ENCODE assay signal across 26 mouse cellular contexts in genomic region chr4:89651312-89651686, GRCm38 (mm10). TPM values are rescaled to one million over a fixed set of nuclear protein-coding genes. Genes with fewer than 3 reads are reported as not detected.
DNase-seq lines count a peak whose midpoint lies in the region; ATAC-seq and TF ChIP-seq lines count a peak whose summit lies in the region.
"Had no signal": no experiment of that assay in that cellular context is flagged by ENCODE, and none has a peak within 500 bp of the region (broad histone marks: within the 10 kb centered on the region; RNA-seq: fewer than 3 reads in every experiment).

No protein-coding gene starts in this region.

- H3K4me3 ChIP-seq in hindbrain, embryonic 14.5 days (replicated peaks; ENCODE audit: low read length): no peak overlapping the region
- H3K4me3 ChIP-seq in hindbrain, embryonic 10.5 days: no peak overlapping the region
- no peak overlapping the region for H3K4me3 ChIP-seq in forebrain, embryonic 11.5 days (ENCODE audit: low read depth, low read length)
- H3K4me3 ChIP-seq in forebrain, postnatal 0 days (ENCODE audit: low read depth, low read length): 0 out of 2 replicates have a peak overlapping the region, but pooled peaks have one; percentile 14
- H3K4me3 ChIP-seq in midbrain, embryonic 16.5 days (ENCODE audit: low read depth, low read length): no peak overlapping the region
- H3K4me3 ChIP-seq: heart, embryonic 13.5 days; intestine, embryonic 15.5 days; limb, embryonic 12.5 days; liver, embryonic 12.5 days had no signal

- peak overlapping the region; percentile 29; the same call in 1 of the 2 replicates for H3K4me2 ChIP-seq in hindbrain, embryonic 14.5 days (replicated peaks)
- H3K4me2 ChIP-seq in forebrain, embryonic 11.5 days (ENCODE audit: low read depth, low read length, severe bottlenecking): peak overlapping the region; percentile 18; the same call in 1 of the 2 replicates
- H3K4me2 ChIP-seq in forebrain, postnatal 0 days (ENCODE audit: low read depth): peak overlapping the region; percentile 30
- H3K4me2 ChIP-seq in midbrain, embryonic 16.5 days (ENCODE audit: low read length): peak overlapping the region; percentile 39
- H3K4me2 ChIP-seq: heart, embryonic 13.5 days; intestine, embryonic 15.5 days; limb, embryonic 12.5 days; liver, embryonic 12.5 days had no signal

- no peaks in the 10 kb centered on the region for H3K27me3 ChIP-seq in hindbrain, embryonic 14.5 days (ENCODE audit: control insufficient read depth, insufficient read depth, low read length)
- no peaks in the 10 kb centered on the region for H3K27me3 ChIP-seq in hindbrain, embryonic 10.5 days (ENCODE audit: insufficient read depth, poor library complexity, severe bottlenecking)
- H3K27me3 ChIP-seq in forebrain, embryonic 11.5 days (ENCODE audit: control insufficient read depth, insufficient read depth, low read length): no peaks in the 10 kb centered on the region
- no peaks in the 10 kb centered on the region for H3K27me3 ChIP-seq in forebrain, postnatal 0 days (ENCODE audit: insufficient read depth, low read length)
- no peaks in the 10 kb centered on the region for H3K27me3 ChIP-seq in midbrain, embryonic 16.5 days (ENCODE audit: control insufficient read depth, insufficient read depth, low read depth, low read length)
- H3K27me3 ChIP-seq: CH12.LX; heart, embryonic 13.5 days; intestine, embryonic 15.5 days; liver, embryonic 12.5 days had no signal

- 0 out of 2 replicates have a peak, but pooled peaks cover 4% of the 10 kb centered on the region for H3K4me1 ChIP-seq in hindbrain, embryonic 14.5 days (replicated peaks; ENCODE audit: control insufficient read depth, insufficient read depth, low read length)
- H3K4me1 ChIP-seq in hindbrain, embryonic 10.5 days (replicated peaks): peaks cover 12% of the 10 kb centered on the region; the same call in 1 of the 2 replicates
- peaks cover 10% of the 10 kb centered on the region; the same call in 1 of the 2 replicates for H3K4me1 ChIP-seq in forebrain, embryonic 11.5 days (replicated peaks; ENCODE audit: control insufficient read depth, insufficient read depth, low read length)
- H3K4me1 ChIP-seq in forebrain, postnatal 0 days (ENCODE audit: insufficient read depth): no peaks in the 10 kb centered on the region
- no peaks in the 10 kb centered on the region for H3K4me1 ChIP-seq in midbrain, embryonic 16.5 days (ENCODE audit: control insufficient read depth, insufficient read depth, low read length)
- H3K4me1 ChIP-seq: heart, embryonic 13.5 days; intestine, embryonic 15.5 days; liver, embryonic 12.5 days had no signal

- H3K9ac ChIP-seq in hindbrain, embryonic 14.5 days: peak overlapping the region; percentile 34; the same call in 1 of the 2 replicates
- no peak overlapping the region for H3K9ac ChIP-seq in forebrain, embryonic 11.5 days (ENCODE audit: low read length)
- no peak overlapping the region for H3K9ac ChIP-seq in forebrain, postnatal 0 days
- no peak overlapping the region; the same call in 1 of the 2 replicates for H3K9ac ChIP-seq in midbrain, embryonic 16.5 days (ENCODE audit: low read depth, low read length)
- H3K9ac ChIP-seq: heart, embryonic 13.5 days; intestine, embryonic 15.5 days; limb, embryonic 12.5 days; liver, embryonic 12.5 days had no signal

- no peaks in the 10 kb centered on the region for H3K9me3 ChIP-seq in hindbrain, embryonic 14.5 days (ENCODE audit: control insufficient read depth, low read length)
- H3K9me3 ChIP-seq in hindbrain, embryonic 10.5 days: no peaks in the 10 kb centered on the region
- no peaks in the 10 kb centered on the region for H3K9me3 ChIP-seq in forebrain, embryonic 11.5 days (ENCODE audit: control insufficient read depth, low read length)
- H3K9me3 ChIP-seq in forebrain, postnatal 0 days (ENCODE audit: low read length): no peaks in the 10 kb centered on the region
- H3K9me3 ChIP-seq in midbrain, embryonic 16.5 days (replicated peaks; ENCODE audit: control insufficient read depth, low read length, poor library complexity, severe bottlenecking): no peaks in the 10 kb centered on the region
- H3K9me3 ChIP-seq: heart, embryonic 13.5 days; intestine, embryonic 15.5 days; limb, embryonic 12.5 days; liver, embryonic 12.5 days had no signal

- H3K27ac ChIP-seq in hindbrain, embryonic 14.5 days: no peak overlapping the region
- no peak overlapping the region for H3K27ac ChIP-seq in hindbrain, embryonic 10.5 days
- H3K27ac ChIP-seq in forebrain, embryonic 11.5 days (ENCODE audit: low read depth, low read length): peak overlapping the region; percentile 76
- H3K27ac ChIP-seq in forebrain, postnatal 0 days (ENCODE audit: low read depth, low read length): no peak overlapping the region
- no peak overlapping the region for H3K27ac ChIP-seq in midbrain, embryonic 16.5 days (ENCODE audit: low read length)
- H3K27ac ChIP-seq: heart, embryonic 13.5 days; intestine, embryonic 15.5 days; limb, embryonic 12.5 days; liver, embryonic 12.5 days had no signal

- no peaks in the 10 kb centered on the region for H3K36me3 ChIP-seq in hindbrain, embryonic 14.5 days (replicated peaks; ENCODE audit: control insufficient read depth, insufficient read depth)
- H3K36me3 ChIP-seq in hindbrain, embryonic 10.5 days: no peaks in the 10 kb centered on the region
- no peaks in the 10 kb centered on the region for H3K36me3 ChIP-seq in forebrain, embryonic 11.5 days (ENCODE audit: control insufficient read depth, insufficient read depth, low read length)
- H3K36me3 ChIP-seq in forebrain, postnatal 0 days (ENCODE audit: insufficient read depth): no peaks in the 10 kb centered on the region
- H3K36me3 ChIP-seq in midbrain, embryonic 16.5 days (ENCODE audit: control insufficient read depth, insufficient read depth, low read length): no peaks in the 10 kb centered on the region
- H3K36me3 ChIP-seq: heart, embryonic 13.5 days; intestine, embryonic 15.5 days; limb, embryonic 12.5 days; liver, embryonic 12.5 days had no signal

- 48% methylated on average over 2 of the region's 2 CpGs for WGBS in hindbrain, embryonic 14.5 days
- 67% methylated on average over 2 of the region's 2 CpGs for WGBS in hindbrain, embryonic 10.5 days
- 24% methylated on average over 2 of the region's 2 CpGs for WGBS in forebrain, embryonic 11.5 days
- WGBS in forebrain, postnatal 0 days: 12% methylated on average over 2 of the region's 2 CpGs
- WGBS in midbrain, embryonic 16.5 days: 17% methylated on average over 2 of the region's 2 CpGs

- ATAC-seq in hindbrain, embryonic 14.5 days (ENCODE audit: low FRiP score): no peak
- peak; percentile 60; the same call in 1 of the 2 replicates for ATAC-seq in forebrain, embryonic 11.5 days (replicated peaks; ENCODE audit: low FRiP score)
- 0 out of 2 replicates have a peak, but pooled peaks have one; percentile 25 for ATAC-seq in forebrain, postnatal 0 days
- no peak for ATAC-seq in midbrain, embryonic 16.5 days
- ATAC-seq: intestine, embryonic 15.5 days; liver, embryonic 12.5 days had no signal

- TF ChIP-seq CTCF in forebrain, postnatal 0 days (IDR thresholded peaks at IDR 0.05; ENCODE audit: low read depth): no peak

- DNase-seq in hindbrain, embryonic 14.5 days (ENCODE audit: low spot score): no peak
- no peak for DNase-seq in hindbrain, embryonic 10.5 days (ENCODE audit: low spot score)
- no peak for DNase-seq in forebrain, embryonic 11.5 days (ENCODE audit: low spot score)
- DNase-seq in forebrain, postnatal 0 days: no peak
- DNase-seq in thymus, postnatal 14 days: no peak
- DNase-seq in urinary bladder, postnatal 25 days (ENCODE audit: low spot score): no peak
- DNase-seq in cerebellum, adult 18-20 months: no peak
- DNase-seq: adrenal gland, postnatal 14 days; cerebellum, adult 11-12 months; cerebellum, postnatal 36 days; heart, postnatal 36 days; kidney, adult 9 months; kidney, postnatal 36 days; lung, adult 2 months; spleen, adult 18-20 months; thymus, adult 18-20 months had no signal

RNA-seq across cellular contexts. Expression of gene Dmrta1, which starts 27.9 kb away (rescaled TPM):
- polyA plus RNA-seq in hindbrain, embryonic 14.5 days (2014; fragmentation: Nextera tagmentation; extraction: Ambion mirVana): 0.35 and 0.52 TPM in 2 replicates
- 0.72 and 0.78 TPM in 2 replicates for polyA plus RNA-seq in hindbrain, embryonic 10.5 days (2016; fragmentation: Nextera tagmentation; extraction: Ambion mirVana)
- polyA plus RNA-seq in forebrain, embryonic 11.5 days (2014; fragmentation: Nextera tagmentation; extraction: Ambion mirVana): 20.4 and 21.7 TPM in 2 replicates
- total RNA-seq in forebrain, postnatal 0 days (2014; rRNA removed): 1.3 and 1.5 TPM in 2 replicates
- 0.18 and 0.19 TPM in 2 replicates for polyA plus RNA-seq in forebrain, postnatal 0 days (2015; fragmentation: Nextera tagmentation; extraction: Ambion mirVana)
- polyA plus RNA-seq in midbrain, embryonic 16.5 days (2015; fragmentation: Nextera tagmentation; extraction: Ambion mirVana): 0.20 and 0.42 TPM in 2 replicates
- total RNA-seq: CH12.LX; gastrocnemius, adult 8-10 months; granulocyte monocyte progenitor cell, adult 5-6 weeks; heart, postnatal 36 days; megakaryocyte-erythroid progenitor cell, adult 5-6 weeks; MEL had no signal
- polyA plus RNA-seq: liver, embryonic 12.5 days; lung, adult 2 months had no signal

Comparison
In these comparisons a context has a peak if more than half of its experiments do, and no peak if none do; other contexts are left out.
1. RNA of gene Dmrta1, which starts 27.9 kb away (polyA plus RNA-seq): 20.4 to 21.7 TPM in forebrain, embryonic 11.5 days; 0.72 to 0.78 TPM in hindbrain, embryonic 10.5 days, 0.35 to 0.52 TPM in hindbrain, embryonic 14.5 days, 0.20 to 0.42 TPM in midbrain, embryonic 16.5 days and 0.18 to 0.19 TPM in forebrain, postnatal 0 days; every median in the first group is over 10 times any median in the second.
2. ATAC-seq: peak in forebrain, embryonic 11.5 days (single experiment) and forebrain, postnatal 0 days (single experiment); none in hindbrain, embryonic 14.5 days (single experiment) and midbrain, embryonic 16.5 days (single experiment).
3. Peak in every context shown above with its lines, with median percentiles within 50 percentile points of each other: H3K4me2 ChIP-seq.